Mouse (Mus musculus) CH12.LX (cell line): ENCODE measurements at regions not wholly inside any gene's neighbourhood (a gene's known extent, or its start where the extent isn't known, plus 50 kb on each side); places are given as distances from the start of the nearest gene placed in this dataset.

ENCODE experiments used
- DNase-seq: peaks from one replicate; pipeline ENCODE4 v3.0.0-alpha.2; 2013; ENCODE audit errors: extremely low read depth
- H3K27ac ChIP-seq: 2 replicates; pipeline ENCODE4 v1.5.1; 2012; ENCODE audit warnings: low read depth, mild to moderate bottlenecking, control low read depth, moderate library complexity; ENCODE audit not compliant: insufficient read depth
- H3K27me3 ChIP-seq: replicated peaks from 2 replicates; pipeline ENCODE3; 2012; ENCODE audit warnings: inconsistent platforms
- H3K36me3 ChIP-seq, 2 experiments: replicated peaks in 1 of 2; 2 replicates each; pipeline versions ENCODE3 to v1.6.1; 2012; ENCODE audit warnings: inconsistent platforms in 1 of 2, low read length in 1 of 2, mild to moderate bottlenecking in 1 of 2, mixed read lengths in 1 of 2, moderate library complexity in 1 of 2; ENCODE audit not compliant: control insufficient read depth in 1 of 2, insufficient read depth in 1 of 2
- H3K4me1 ChIP-seq, 2 experiments: 2 replicates each; pipeline ENCODE4 v1.6.1; 2012; ENCODE audit warnings: inconsistent platforms in 1 of 2, moderate library complexity in 1 of 2; ENCODE audit not compliant: insufficient read depth in 2 of 2, control insufficient read depth in 1 of 2
- H3K4me2 ChIP-seq: 2 replicates; pipeline ENCODE4 v1.6.1; 2012; ENCODE audit warnings: low read depth, mild to moderate bottlenecking, control low read depth; ENCODE audit not compliant: poor library complexity, insufficient read depth, severe bottlenecking
- H3K4me3 ChIP-seq, 3 experiments: fragments of 150-350 bp in 1 of 3; sonication (generic) in 1 of 3; replicated peaks in 1 of 3; 2 replicates each; pipeline versions ENCODE3 to v1.5.1; 2011 to 2012; ENCODE audit warnings: low read depth in 2 of 3, low read length in 2 of 3, mild to moderate bottlenecking in 2 of 3, moderate library complexity in 2 of 3, control low read depth in 1 of 3, improper control_type of control experiment in 1 of 3, inconsistent platforms in 1 of 3, mixed read lengths in 1 of 3; ENCODE audit not compliant: poor library complexity in 1 of 3
- H3K79me2 ChIP-seq: replicated peaks from 2 replicates; pipeline ENCODE4 v1.6.1; 2012; ENCODE audit warnings: mild to moderate bottlenecking, moderate library complexity; ENCODE audit not compliant: control insufficient read depth, poor library complexity, insufficient read depth, severe bottlenecking; ENCODE audit errors: extremely low read depth
- H3K9ac ChIP-seq: 2 replicates; pipeline ENCODE4 v1.6.1; 2012; ENCODE audit warnings: low read depth, mild to moderate bottlenecking, control low read depth, moderate library complexity; ENCODE audit not compliant: insufficient read depth
- H3K9me3 ChIP-seq: replicated peaks from 2 replicates; pipeline ENCODE3; 2012; ENCODE audit warnings: low read length, inconsistent platforms, mixed read lengths
- BHLHE40 ChIP-seq: IDR thresholded peaks from 2 replicates; pipeline ENCODE4 v1.6.1; 2011; ENCODE audit warnings: mild to moderate bottlenecking, low read depth, low read length, improper control_type of control experiment
- CHD2 ChIP-seq: IDR thresholded peaks from 2 replicates; pipeline ENCODE4 v1.6.1; 2011; ENCODE audit warnings: low read length, improper control_type of control experiment
- E2F4 ChIP-seq: IDR thresholded peaks from 2 replicates; pipeline ENCODE4 v1.6.1; 2011; ENCODE audit warnings: low read depth, low read length, improper control_type of control experiment; ENCODE audit not compliant: insufficient replicate concordance
- ELF1 ChIP-seq: IDR thresholded peaks from 2 replicates; pipeline ENCODE4 v1.6.1; 2014; ENCODE audit warnings: low read depth, mild to moderate bottlenecking, inconsistent platforms, low read length, improper control_type of control experiment
- HCFC1 ChIP-seq: IDR thresholded peaks from 2 replicates; pipeline ENCODE4 v1.6.1; 2012; ENCODE audit warnings: low read depth, mild to moderate bottlenecking, inconsistent platforms, low read length, improper control_type of control experiment
- JUND ChIP-seq: conservative IDR thresholded peaks from 2 replicates; pipeline ENCODE4 v1.6.1; 2011; ENCODE audit warnings: low read depth, low read length, improper control_type of control experiment
- MAFK ChIP-seq: IDR thresholded peaks from 2 replicates; pipeline ENCODE4 v1.6.1; 2011; ENCODE audit warnings: low read length, improper control_type of control experiment; ENCODE audit not compliant: insufficient replicate concordance
- MAX ChIP-seq: IDR thresholded peaks from 2 replicates; pipeline ENCODE4 v1.6.1; 2011; ENCODE audit warnings: low read length, improper control_type of control experiment
- MAZ ChIP-seq: IDR thresholded peaks from 2 replicates; pipeline ENCODE4 v1.6.1; 2012; ENCODE audit warnings: low read depth, mild to moderate bottlenecking, inconsistent platforms, low read length, improper control_type of control experiment, moderate library complexity
- NELFE ChIP-seq: IDR thresholded peaks from 2 replicates; pipeline ENCODE4 v1.6.1; 2011; ENCODE audit warnings: low read depth, low read length, improper control_type of control experiment
- NRF1 ChIP-seq: IDR thresholded peaks from 2 replicates; pipeline ENCODE4 v1.6.1; 2014; ENCODE audit warnings: low read depth, mild to moderate bottlenecking, inconsistent platforms, low read length, improper control_type of control experiment, moderate library complexity
- POLR2A ChIP-seq: IDR thresholded peaks from 2 replicates; pipeline ENCODE4 v1.6.1; 2011; ENCODE audit warnings: low read depth, mild to moderate bottlenecking, improper control_type of control experiment, low read length
- RAD21 ChIP-seq: IDR thresholded peaks from 2 replicates; pipeline ENCODE4 v1.6.1; 2011; ENCODE audit warnings: low read depth, mild to moderate bottlenecking, low read length, improper control_type of control experiment, moderate library complexity
- SMC3 ChIP-seq: IDR thresholded peaks from 2 replicates; pipeline ENCODE4 v1.6.1; 2011; ENCODE audit warnings: low read depth, low read length, improper control_type of control experiment
- TCF12 ChIP-seq: IDR thresholded peaks from 2 replicates; pipeline ENCODE4 v1.6.1; 2014; ENCODE audit warnings: low read depth, mild to moderate bottlenecking, inconsistent platforms, low read length, improper control_type of control experiment
- ZC3H11A ChIP-seq: IDR thresholded peaks from 2 replicates; pipeline ENCODE4 v1.6.1; 2012; ENCODE audit warnings: low read depth, mild to moderate bottlenecking, inconsistent platforms, low read length, improper control_type of control experiment
- ZNF384 ChIP-seq: IDR thresholded peaks from 2 replicates; pipeline ENCODE4 v1.6.1; 2012; ENCODE audit warnings: low read depth, low read length, improper control_type of control experiment, inconsistent platforms
- dilution Hi-C: fragments of 300-500 bp; cut with MboI; formaldehyde crosslinking; loops from 2 replicates; pipeline ENCODE4 v1.14.3; 2020; ENCODE audit warnings: low sequenced_read_pairs; ENCODE audit not compliant: extremely low pct_unique_long_range_greater_than_20kb, extremely low pct_ligation_motif_present
- in situ Hi-C: fragments of 300-500 bp; cut with MboI; formaldehyde crosslinking; loops from 3 replicates; pipeline ENCODE4 v1.14.3; 2019; ENCODE audit warnings: low sequenced_read_pairs, low pct_ligation_motif_present, low pct_unique_long_range_greater_than_20kb, mixed read lengths

- in situ Hi-C loops = no loop called here
- TF ChIP-seq MAX = no peak
- TF ChIP-seq ZNF384 = no peak
- no peak for TF ChIP-seq NELFE
- no peak for TF ChIP-seq POLR2A
- no peak for TF ChIP-seq HCFC1
- TF ChIP-seq TCF12 = no peak
- TF ChIP-seq RAD21 = no peak
- no peak for TF ChIP-seq JUND
- no peak for TF ChIP-seq CHD2
- TF ChIP-seq MAZ = no peak
- no peak for TF ChIP-seq E2F4
- no peak for TF ChIP-seq NRF1
- no peaks in the 10 kb centered on the region for H3K36me3 ChIP-seq
- H3K4me1 ChIP-seq = no peaks in the 10 kb centered on the region
- H3K27ac ChIP-seq = no peak overlapping the region
- H3K9ac ChIP-seq = no peak overlapping the region
- dilution Hi-C loops = no loop called here
- H3K9me3 ChIP-seq = no peaks in the 10 kb centered on the region
- H3K4me3 ChIP-seq = no peak overlapping the region
- peaks cover 26% of the 10 kb centered on the region for H3K27me3 ChIP-seq
- DNase-seq = no peak
- H3K4me2 ChIP-seq = no peak overlapping the region
- no peaks in the 10 kb centered on the region for H3K79me2 ChIP-seq
Measured at GRCm38 (mm10) chr2:166271373-166272189, 116.1 kb upstream of the Sulf2 start.

DNA sequence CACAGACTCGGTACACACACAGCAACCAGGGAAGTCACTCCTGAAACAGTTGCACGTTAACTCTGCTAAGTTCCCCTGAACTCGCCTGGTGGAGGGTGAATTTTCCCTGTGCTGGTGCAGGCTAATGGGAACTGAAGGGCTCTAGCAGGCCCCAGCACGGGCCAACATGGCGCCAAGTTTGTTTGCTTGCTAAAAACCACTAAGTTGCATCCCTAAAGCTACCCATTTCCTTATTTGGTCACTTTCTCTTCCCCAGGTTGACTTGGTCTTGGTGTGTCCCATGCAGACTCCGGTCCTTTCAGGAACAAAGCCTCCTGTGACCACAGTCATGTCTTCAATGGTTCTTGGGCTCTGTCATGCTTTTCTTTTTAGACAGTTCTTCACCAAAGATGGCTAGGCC lies 114.5 kb upstream of the Sulf2 start:
- no peaks in the 10 kb centered on the region for H3K36me3 ChIP-seq
- H3K4me3 ChIP-seq = no peak overlapping the region
- H3K9ac ChIP-seq = no peak overlapping the region
- no peaks in the 10 kb centered on the region for H3K79me2 ChIP-seq
- H3K9me3 ChIP-seq = no peaks in the 10 kb centered on the region
- in situ Hi-C loops = no loop called here
- dilution Hi-C loops = no loop called here
- no peak overlapping the region for H3K27ac ChIP-seq
- peaks cover 25% of the 10 kb centered on the region for H3K27me3 ChIP-seq
- TF ChIP-seq BHLHE40 (no peak), NRF1 (no peak), SMC3 (no peak), ELF1 (no peak), MAFK (no peak), CHD2 (no peak), TCF12 (no peak), ZC3H11A (no peak)
- H3K4me1 ChIP-seq = no peaks in the 10 kb centered on the region
- DNase-seq = no peak
- H3K4me2 ChIP-seq = no peak overlapping the region
